Mouse (Mus musculus) adrenal gland, postnatal 4 days (tissue): Measurements from ENCODE around the gene Orm3. TPM values are rescaled to one million over a fixed set of nuclear protein-coding genes. Genes with fewer than 3 reads are reported as not detected.

Experiments used
- DNase-seq, 2 experiments: peaks; one replicate each; pipeline ENCODE4 v3.0.0; 2021 to 2022; ENCODE audit warnings: low spot score in 2 of 2, mixed read lengths in 2 of 2
- total RNA-seq, 2 experiments: library from RNA; stranded (reverse); gene quantifications; 2 replicates each; pipeline ENCODE4 v1.2.3; 2021

Gene Orm3
- total RNA-seq, 2 experiments from 2014 or later = 1.5 to 2.1 TPM

GRCm38 (mm10) chr4:63368577-63368976 is 12.6 kb downstream of the Orm3 start:
- DNase-seq = peak; percentile 74 to 87

GRCm38 (mm10) chr4:63370897-63371296 is 14.9 kb downstream of the Orm3 start:
- DNase-seq = no peak

GRCm38 (mm10) chr4:63371890-63372289 is 15.9 kb downstream of the Orm3 start:
- DNase-seq = no peak

- DNase-seq = no peak
Measured at GRCm38 (mm10) chr4:63373404-63373803, 17.4 kb downstream of the Orm3 start.

GRCm38 (mm10) chr4:63374331-63374730 is 18.4 kb downstream of the Orm3 start:
- no peak for DNase-seq

- DNase-seq = no peak
Measured at GRCm38 (mm10) chr4:63375367-63375766, 19.4 kb downstream of the Orm3 start.

- no peak for DNase-seq
Measured at GRCm38 (mm10) chr4:63377483-63377882, 21.5 kb downstream of the Orm3 start.

GRCm38 (mm10) chr4:63382676-63383369 is 26.9 kb downstream of the Orm3 start:
- no peak for DNase-seq

GRCm38 (mm10) chr4:63383474-63383873 is 27.5 kb downstream of the Orm3 start:
- DNase-seq = no peak

- DNase-seq = no peak
Measured at GRCm38 (mm10) chr4:63384262-63384661, 28.3 kb downstream of the Orm3 start.

- DNase-seq = no peak
Measured at GRCm38 (mm10) chr4:63385253-63385652, 29.3 kb downstream of the Orm3 start.

GRCm38 (mm10) chr4:63385784-63386183 is 29.8 kb downstream of the Orm3 start:
- no peak for DNase-seq

GRCm38 (mm10) chr4:63388029-63388428 is 32.1 kb downstream of the Orm3 start:
- no peak for DNase-seq

- DNase-seq = no peak
Measured at GRCm38 (mm10) chr4:63389121-63389886, 33.3 kb downstream of the Orm3 start.

- no peak for DNase-seq
Measured at GRCm38 (mm10) chr4:63389887-63390528, 34.0 kb downstream of the Orm3 start.

- DNase-seq = no peak
Measured at GRCm38 (mm10) chr4:63391322-63391721, 35.4 kb downstream of the Orm3 start.

- DNase-seq = no peak
Measured at GRCm38 (mm10) chr4:63397981-63398537, 42.1 kb downstream of the Orm3 start.

- no peak for DNase-seq
Measured at GRCm38 (mm10) chr4:63398854-63399609, 43.1 kb downstream of the Orm3 start.

GRCm38 (mm10) chr4:63399691-63400270 is 43.8 kb downstream of the Orm3 start:
- DNase-seq = no peak

GRCm38 (mm10) chr4:63400541-63401306 is 44.8 kb downstream of the Orm3 start:
- no peak for DNase-seq
